Mouse (Mus musculus) liver, adult 2 months (tissue): ENCODE measurements at regions not wholly inside any gene's neighbourhood (a gene's known extent, or its start where the extent isn't known, plus 50 kb on each side); places are given as distances from the start of the nearest gene placed in this dataset.

Source experiments
- DNase-seq: peaks from one replicate; pipeline ENCODE4 v3.0.0-alpha.2; 2011; ENCODE audit warnings: low read depth, low spot score; ENCODE audit errors: extremely low read depth
- H3K27ac ChIP-seq: fragments of 200-500 bp; replicated peaks from 2 replicates; pipeline ENCODE4 v1.5.1; 2012; ENCODE audit warnings: low read depth, mild to moderate bottlenecking, control low read depth, inconsistent platforms, low read length; ENCODE audit not compliant: insufficient read depth
- H3K27me3 ChIP-seq: fragments of 200-500 bp; 2 replicates; pipeline ENCODE4 v1.6.1; 2012; ENCODE audit warnings: mild to moderate bottlenecking, moderate library complexity, low read length, inconsistent platforms; ENCODE audit not compliant: control insufficient read depth, insufficient read depth
- H3K36me3 ChIP-seq: fragments of 200-500 bp; 2 replicates; pipeline ENCODE4 v1.6.1; 2012; ENCODE audit warnings: low read length, inconsistent platforms; ENCODE audit not compliant: control insufficient read depth, insufficient read depth
- H3K4me1 ChIP-seq: fragments of 200-500 bp; 2 replicates; pipeline ENCODE4 v1.6.1; 2011; ENCODE audit warnings: low read length; ENCODE audit not compliant: control insufficient read depth, insufficient read depth
- H3K4me3 ChIP-seq: fragments of 200-500 bp; 2 replicates; pipeline ENCODE4 v1.5.1; 2011; ENCODE audit warnings: low read depth, mild to moderate bottlenecking, control low read depth, low read length, moderate library complexity; ENCODE audit not compliant: insufficient read depth
- H3K79me2 ChIP-seq: fragments of 200-500 bp; 2 replicates; pipeline ENCODE4 v1.6.1; 2012; ENCODE audit warnings: inconsistent platforms, mild to moderate bottlenecking, low read length, moderate library complexity; ENCODE audit not compliant: control insufficient read depth, insufficient read depth
- H3K9ac ChIP-seq: fragments of 200-500 bp; 2 replicates; pipeline ENCODE4 v1.6.1; 2012; ENCODE audit warnings: low read depth, mild to moderate bottlenecking, control low read depth, inconsistent platforms, low read length
- CTCF ChIP-seq: fragments of 200-500 bp; IDR thresholded peaks from 2 replicates; pipeline ENCODE4 v1.5.1; 2011; ENCODE audit warnings: low read depth, low read length, control low read depth
- POLR2A ChIP-seq: fragments of 200-500 bp; IDR thresholded peaks from 2 replicates; pipeline ENCODE4 v1.6.1; 2011; ENCODE audit warnings: low read length, control low read depth; ENCODE audit not compliant: insufficient read depth; ENCODE audit errors: extremely low read depth
- WGBS: fragments of 180-500 bp; shearing (Covaris S2); methylation state at CpG from one replicate; pipeline ENCODE4 v1.1.7; 2018; 5-methylcytosine and 5-hydroxymethylcytosine counted together

- no peak for TF ChIP-seq CTCF
- TF ChIP-seq POLR2A = no peak
- H3K79me2 ChIP-seq = no peaks in the 10 kb centered on the region
- H3K27me3 ChIP-seq = no peaks in the 10 kb centered on the region
- H3K36me3 ChIP-seq = no peaks in the 10 kb centered on the region
- no peak overlapping the region for H3K27ac ChIP-seq
- no peaks in the 10 kb centered on the region for H3K4me1 ChIP-seq
- no peak for DNase-seq
- H3K4me3 ChIP-seq = no peak overlapping the region
- no peak overlapping the region for H3K9ac ChIP-seq
These were observed 152.0 kb upstream of the Tbx18 start for GRCm38 (mm10) chr9:87883069-87883468.

DNA sequence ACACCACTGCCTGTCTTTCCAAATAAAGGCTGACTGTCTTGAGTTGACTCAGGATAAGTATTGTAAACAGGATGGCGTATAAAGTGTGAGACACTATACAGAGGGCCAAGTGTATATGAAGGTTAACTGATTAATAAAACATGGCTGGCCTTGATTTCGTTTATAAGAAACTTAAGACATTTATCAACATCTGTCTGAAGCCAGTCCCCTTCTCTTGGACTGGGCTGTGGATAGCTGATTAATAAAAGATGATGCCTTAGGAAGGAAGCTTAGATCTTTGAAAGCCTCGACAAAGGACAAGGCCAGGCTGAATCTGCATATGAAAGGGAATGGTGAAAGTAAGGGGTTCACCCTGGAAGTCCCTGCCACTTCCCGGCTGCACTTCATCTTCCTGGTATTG, 163.0 kb upstream of the Tbx18 start:
- no peak overlapping the region for H3K27ac ChIP-seq
- H3K4me3 ChIP-seq = no peak overlapping the region
- 51% methylated on average over 4 of the region's 4 CpGs for WGBS
- H3K36me3 ChIP-seq = no peaks in the 10 kb centered on the region
- H3K4me1 ChIP-seq = no peaks in the 10 kb centered on the region
- no peak for TF ChIP-seq CTCF
- no peak for TF ChIP-seq POLR2A
- H3K9ac ChIP-seq = no peak overlapping the region
- H3K27me3 ChIP-seq = no peaks in the 10 kb centered on the region
- H3K79me2 ChIP-seq = no peaks in the 10 kb centered on the region
- no peak for DNase-seq

DNA sequence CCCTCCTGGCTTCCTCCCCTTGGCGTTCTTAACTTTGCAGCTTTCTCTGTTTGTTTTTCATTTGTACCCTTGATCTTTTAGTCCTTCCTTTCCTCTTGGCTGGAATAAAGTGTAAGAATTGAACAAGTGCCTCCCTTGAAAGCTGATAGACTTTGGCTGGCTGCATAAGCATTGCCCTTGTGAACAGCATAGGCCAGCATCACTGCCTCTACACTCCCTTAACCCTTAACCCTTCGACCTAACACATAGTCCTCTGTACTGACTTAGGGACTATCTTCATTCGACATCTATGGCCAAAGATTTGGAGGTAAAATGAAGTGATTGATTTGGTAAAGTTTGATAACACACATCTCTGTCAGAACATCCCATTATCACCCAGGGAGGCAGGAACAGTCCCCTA, 163.5 kb upstream of the Tbx18 start:
- Histone ChIP-seq H3K36me3 (no peaks in the 10 kb centered on the region), H3K4me3 (no peak overlapping the region), H3K27ac (no peak overlapping the region), H3K79me2 (no peaks in the 10 kb centered on the region), H3K9ac (no peak overlapping the region), H3K27me3 (no peaks in the 10 kb centered on the region), H3K4me1 (no peaks in the 10 kb centered on the region)
- no peak for DNase-seq
- TF ChIP-seq POLR2A (no peak), CTCF (no peak)
- 50% methylated on average over 3 of the region's 3 CpGs for WGBS

GRCm38 (mm10) chr9:87895526-87895925, 164.5 kb upstream of the Tbx18 start:
- Histone ChIP-seq H3K27me3 (no peaks in the 10 kb centered on the region), H3K9ac (no peak overlapping the region), H3K79me2 (no peaks in the 10 kb centered on the region), H3K4me1 (no peaks in the 10 kb centered on the region), H3K27ac (no peak overlapping the region), H3K4me3 (no peak overlapping the region), H3K36me3 (no peaks in the 10 kb centered on the region)
- no peak for DNase-seq
- TF ChIP-seq POLR2A (no peak), CTCF (no peak)
- 70% methylated on average over 4 of the region's 4 CpGs for WGBS

DNA sequence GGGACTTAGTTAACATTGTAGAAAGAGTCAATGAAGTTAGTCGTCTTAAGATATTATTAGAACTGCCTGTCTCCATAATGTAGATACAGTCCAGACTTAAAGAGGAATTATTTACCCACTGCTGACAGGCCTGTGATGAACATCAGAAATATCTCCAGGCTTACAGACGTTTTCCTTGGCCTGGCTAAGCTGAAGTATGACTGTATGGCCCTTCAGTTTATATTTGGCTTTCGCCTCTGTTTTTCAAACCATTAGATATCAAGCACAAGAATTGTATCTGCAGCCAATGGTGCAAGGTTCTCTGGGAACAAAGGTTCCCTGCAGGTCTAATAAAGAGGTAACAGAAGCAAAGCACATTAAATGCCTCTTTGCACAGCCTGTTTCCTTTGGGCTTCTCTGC, 166.3 kb upstream of the Tbx18 start:
- H3K9ac ChIP-seq = no peak overlapping the region
- no peaks in the 10 kb centered on the region for H3K27me3 ChIP-seq
- no peak for DNase-seq
- no peaks in the 10 kb centered on the region for H3K4me1 ChIP-seq
- no peaks in the 10 kb centered on the region for H3K36me3 ChIP-seq
- no peaks in the 10 kb centered on the region for H3K79me2 ChIP-seq
- H3K4me3 ChIP-seq = no peak overlapping the region
- TF ChIP-seq CTCF (no peak), POLR2A (no peak)
- H3K27ac ChIP-seq = no peak overlapping the region
- 59% methylated on average over 3 of the region's 3 CpGs for WGBS

- no peak for DNase-seq
- H3K27ac ChIP-seq = no peak overlapping the region
- no peak for TF ChIP-seq CTCF
- TF ChIP-seq POLR2A = no peak
- H3K27me3 ChIP-seq = no peaks in the 10 kb centered on the region
- no peaks in the 10 kb centered on the region for H3K4me1 ChIP-seq
- 81% methylated on average over 5 of the region's 5 CpGs for WGBS
- no peak overlapping the region for H3K9ac ChIP-seq
- no peaks in the 10 kb centered on the region for H3K79me2 ChIP-seq
- H3K4me3 ChIP-seq = no peak overlapping the region
- H3K36me3 ChIP-seq = no peaks in the 10 kb centered on the region
These were observed 168.3 kb upstream of the Tbx18 start for GRCm38 (mm10) chr9:87899368-87899767.
